Mouse (Mus musculus): Measurements from ENCODE around the gene Aox2.

- TF ChIP-seq CTCF (IDR thresholded peaks at IDR 0.05; ENCODE audit: low read depth) (no peak), EP300 (optimal IDR thresholded peaks at IDR 0.05) (no peak)
Observed at GRCm38 (mm10) chr1:58344570-58344969, 66.4 kb downstream of the Aox2 start.

Measured in stomach, postnatal 0 days (tissue).